Mouse (Mus musculus): Measurements from ENCODE around the gene Ccdc32. TPM values are rescaled to one million over a fixed set of nuclear protein-coding genes. Genes with fewer than 3 reads are reported as not detected.

The Ccdc32 gene
- polyA plus RNA-seq, 1 experiment, result not detected

DNA sequence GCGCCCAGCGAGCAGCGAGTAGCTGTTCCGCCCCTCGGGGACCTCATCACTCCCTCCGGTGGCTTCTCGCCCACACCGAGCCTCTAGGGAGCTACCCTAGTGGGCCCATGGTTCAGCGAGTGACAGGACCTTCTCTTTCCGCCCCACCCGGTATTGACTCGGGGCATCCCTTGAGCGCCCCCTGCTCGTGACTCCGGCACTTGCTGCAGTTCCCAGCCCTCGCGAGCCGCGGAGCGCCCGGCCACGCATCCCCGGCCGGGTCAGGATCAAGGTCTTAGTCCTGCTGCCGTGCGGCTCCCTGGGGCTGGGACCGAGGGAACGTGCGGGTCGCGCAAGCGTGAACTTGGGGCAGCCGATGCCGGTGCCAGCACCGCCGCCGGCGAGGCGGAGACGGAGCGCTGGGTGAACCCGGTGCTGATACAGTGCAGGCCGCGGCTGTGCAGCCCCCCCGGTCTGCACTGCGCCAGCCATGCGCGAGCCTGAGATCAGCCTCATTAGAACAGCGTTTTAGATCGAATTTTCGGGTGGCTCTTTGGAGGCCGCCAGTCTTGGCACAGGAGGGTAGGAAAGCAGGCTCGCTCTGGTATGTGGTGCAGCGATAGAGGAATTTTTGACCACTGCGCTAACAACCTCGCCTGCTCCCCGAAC lies 52.8 kb downstream of the Ccdc32 start:
- peak overlapping the region; percentile 64 for H3K4me3 ChIP-seq (ENCODE audit: insufficient read depth, low read depth, low read length)
- TF ChIP-seq CTCF (IDR thresholded peaks at IDR 0.05; ENCODE audit: insufficient read depth, low read depth, low read length), result peak; percentile 81
- TF ChIP-seq POLR2A (IDR thresholded peaks at IDR 0.05; ENCODE audit: insufficient read depth, low read depth, low read length), result peak; percentile 61
- WGBS, result 3% methylated on average over 57 of the region's 57 CpGs
- peaks cover 17% of the 10 kb centered on the region for H3K4me1 ChIP-seq (ENCODE audit: control insufficient read depth, insufficient read depth, low read length)
- H3K27ac ChIP-seq (ENCODE audit: insufficient read depth, low read depth, low read length), result peak overlapping the region; percentile 78

DNA sequence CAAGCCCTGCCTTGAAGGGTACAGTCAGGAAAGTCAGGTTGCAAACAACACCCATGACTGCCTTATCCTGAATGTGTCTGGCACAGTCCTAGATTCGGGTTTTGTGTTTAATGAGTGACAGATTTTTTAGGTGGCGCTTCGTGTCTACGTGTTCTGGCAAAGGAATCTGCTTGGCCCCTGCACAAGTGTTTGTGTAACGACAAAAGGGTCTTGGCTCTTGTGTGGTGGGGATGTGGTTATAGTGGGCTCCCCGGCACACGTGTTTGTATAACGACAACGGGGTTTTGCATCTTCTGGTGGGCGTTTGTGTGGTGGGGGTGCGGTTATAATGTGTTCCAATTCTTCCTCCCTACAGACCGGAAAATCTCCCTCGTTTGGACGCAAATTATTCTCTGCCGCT lies 53.3 kb downstream of the Ccdc32 start:
- WGBS, result 2% methylated on average over 15 of the region's 15 CpGs
- peak overlapping the region; percentile 78 for H3K27ac ChIP-seq (ENCODE audit: insufficient read depth, low read depth, low read length)
- no peak for TF ChIP-seq CTCF (IDR thresholded peaks at IDR 0.05; ENCODE audit: insufficient read depth, low read depth, low read length)
- TF ChIP-seq POLR2A (IDR thresholded peaks at IDR 0.05; ENCODE audit: insufficient read depth, low read depth, low read length), result no peak
- H3K4me3 ChIP-seq (ENCODE audit: insufficient read depth, low read depth, low read length), result peak overlapping the region; percentile 64
- peaks cover 17% of the 10 kb centered on the region for H3K4me1 ChIP-seq (ENCODE audit: control insufficient read depth, insufficient read depth, low read length)

DNA sequence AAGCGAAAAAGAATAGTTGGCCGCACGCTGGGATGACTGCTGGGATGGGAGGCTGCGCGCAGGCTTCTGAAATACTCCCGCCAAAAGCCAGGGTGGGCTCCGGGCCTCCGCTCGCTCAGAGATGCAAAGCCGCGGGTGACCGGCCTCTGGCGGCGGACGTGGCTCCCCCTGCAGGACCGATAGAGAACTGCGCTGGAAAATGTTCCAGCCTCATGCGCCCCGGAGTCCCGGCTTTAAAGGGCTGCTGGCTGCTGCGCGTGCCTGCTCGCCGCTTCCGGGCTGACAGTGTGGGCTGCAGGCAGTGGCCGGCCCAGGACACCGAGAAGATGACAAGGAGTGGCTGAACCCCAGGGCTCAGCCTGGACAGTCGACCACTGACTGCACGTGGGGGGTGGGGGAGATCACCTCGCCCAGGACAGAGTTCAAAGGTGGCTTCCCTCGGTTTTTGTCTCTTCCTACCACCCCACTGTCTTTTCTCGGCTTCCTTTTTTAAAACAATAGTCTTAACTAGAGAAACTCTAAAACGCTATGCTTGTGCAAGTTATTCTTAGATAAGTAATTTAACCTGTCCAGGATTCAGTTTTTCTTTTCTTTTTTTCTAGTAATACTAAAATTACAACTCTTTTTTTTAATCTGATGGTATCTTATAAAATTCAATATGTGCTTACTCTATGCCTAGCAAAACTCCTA lies 56.4 kb downstream of the Ccdc32 start:
- WGBS, result under 1% methylated on average over 33 of the region's 33 CpGs
- TF ChIP-seq CTCF (IDR thresholded peaks at IDR 0.05; ENCODE audit: insufficient read depth, low read depth, low read length) (peak; percentile 88), POLR2A (IDR thresholded peaks at IDR 0.05; ENCODE audit: insufficient read depth, low read depth, low read length) (no peak)
- Histone ChIP-seq H3K4me1 (ENCODE audit: control insufficient read depth, insufficient read depth, low read length) (peaks cover 17% of the 10 kb centered on the region), H3K27ac (ENCODE audit: insufficient read depth, low read depth, low read length) (no peak overlapping the region), H3K4me3 (ENCODE audit: insufficient read depth, low read depth, low read length) (peak overlapping the region; percentile 47)

DNA sequence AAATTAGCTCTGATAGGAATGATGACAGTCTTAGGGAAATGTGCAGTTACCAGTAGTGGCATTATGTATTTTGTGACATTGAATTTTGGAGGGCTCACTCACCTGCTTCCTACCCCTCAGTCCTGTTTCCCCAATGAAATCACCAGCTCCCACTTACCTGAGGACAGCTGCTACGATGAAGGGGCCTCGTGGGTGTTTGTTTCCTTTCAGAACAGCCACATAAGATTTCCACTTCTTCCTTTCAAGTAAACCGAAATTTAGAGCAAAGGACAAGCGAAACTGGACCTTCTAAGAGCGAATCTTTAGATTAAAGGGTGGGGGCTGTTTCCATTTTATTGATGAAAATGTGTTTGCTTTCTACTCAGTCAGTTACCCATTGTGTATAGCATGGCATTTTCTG lies 57.1 kb downstream of the Ccdc32 start:
- H3K4me1 ChIP-seq (ENCODE audit: control insufficient read depth, insufficient read depth, low read length), result peaks cover 17% of the 10 kb centered on the region
- no peak overlapping the region for H3K4me3 ChIP-seq (ENCODE audit: insufficient read depth, low read depth, low read length)

DNA sequence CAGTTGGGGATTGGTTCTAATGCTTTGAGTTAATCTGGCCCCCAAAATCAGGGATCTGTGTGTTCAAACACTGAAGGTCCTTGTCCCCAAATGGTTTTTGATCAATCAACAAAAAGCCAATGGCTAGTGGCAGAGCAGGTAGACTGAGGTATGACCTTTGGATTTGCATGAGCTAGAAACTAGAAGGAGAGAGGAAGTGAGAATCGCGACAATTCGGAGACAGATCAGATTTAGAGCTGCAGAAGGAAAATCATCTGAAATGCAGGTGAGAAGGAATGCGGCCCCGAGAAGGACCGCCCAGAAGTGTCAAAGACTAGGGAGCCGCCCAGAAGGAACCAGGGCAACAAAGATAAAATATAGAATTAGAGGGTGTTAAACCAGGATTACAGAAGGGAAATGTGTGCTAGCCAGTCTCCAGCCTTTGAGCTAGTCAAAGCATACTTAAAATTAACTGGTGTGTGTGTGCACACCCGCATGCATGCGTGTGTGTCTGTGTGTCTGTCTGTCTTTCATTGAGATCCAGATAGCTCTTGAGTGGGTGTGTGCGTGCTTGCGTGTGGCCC lies 59.5 kb downstream of the Ccdc32 start:
- TF ChIP-seq CTCF (IDR thresholded peaks at IDR 0.05; ENCODE audit: insufficient read depth, low read depth, low read length) (no peak), POLR2A (IDR thresholded peaks at IDR 0.05; ENCODE audit: insufficient read depth, low read depth, low read length) (no peak)
- WGBS, result 91% methylated on average over 11 of the region's 11 CpGs

More for the DNA sequence above, 57.1 kb downstream of the Ccdc32 start:
- WGBS, result 84% methylated on average over 5 of the region's 5 CpGs
- H3K27ac ChIP-seq (ENCODE audit: insufficient read depth, low read depth, low read length), result no peak overlapping the region
- TF ChIP-seq CTCF (IDR thresholded peaks at IDR 0.05; ENCODE audit: insufficient read depth, low read depth, low read length) (no peak), POLR2A (IDR thresholded peaks at IDR 0.05; ENCODE audit: insufficient read depth, low read depth, low read length) (no peak)

More for the DNA sequence above, 59.5 kb downstream of the Ccdc32 start:
- Histone ChIP-seq H3K4me1 (ENCODE audit: control insufficient read depth, insufficient read depth, low read length) (0 out of 2 replicates have a peak, but pooled peaks cover 2% of the 10 kb centered on the region), H3K27ac (ENCODE audit: insufficient read depth, low read depth, low read length) (no peak overlapping the region), H3K4me3 (ENCODE audit: insufficient read depth, low read depth, low read length) (no peak overlapping the region)

Other genes with a start within 250 kb of the Ccdc32 start
- 69.0 TPM in 1 of 2 replicates, not detected in the other for gene Disp2, start 249.7 kb downstream of the Ccdc32 start, polyA plus RNA-seq (2012; ENCODE audit: insufficient read depth, insufficient read length, low replicate concordance, missing spikeins)
- not detected in 2 replicates for gene Knstrn, start 215.4 kb downstream of the Ccdc32 start, polyA plus RNA-seq (2012; ENCODE audit: insufficient read depth, insufficient read length, low replicate concordance, missing spikeins)
- gene Ivd, start 167.4 kb downstream of the Ccdc32 start, polyA plus RNA-seq (2012; ENCODE audit: insufficient read depth, insufficient read length, low replicate concordance, missing spikeins), result 83.0 TPM in 1 of 2 replicates, not detected in the other
- gene Bahd1, start 129.0 kb downstream of the Ccdc32 start, polyA plus RNA-seq (2012; ENCODE audit: insufficient read depth, insufficient read length, low replicate concordance, missing spikeins), result not detected in 2 replicates
- gene Chst14, start 102.9 kb downstream of the Ccdc32 start, polyA plus RNA-seq (2012; ENCODE audit: insufficient read depth, insufficient read length, low replicate concordance, missing spikeins), result not detected in 2 replicates
- not detected in 2 replicates for gene Rpusd2, start 5.4 kb upstream of the Ccdc32 start, polyA plus RNA-seq (2012; ENCODE audit: insufficient read depth, insufficient read length, low replicate concordance, missing spikeins)
- gene Knl1, start 17.7 kb upstream of the Ccdc32 start, polyA plus RNA-seq (2012; ENCODE audit: insufficient read depth, insufficient read length, low replicate concordance, missing spikeins), result not detected in 2 replicates
- not detected in 2 replicates for gene Rad51, start 83.4 kb upstream of the Ccdc32 start, polyA plus RNA-seq (2012; ENCODE audit: insufficient read depth, insufficient read length, low replicate concordance, missing spikeins)
- not detected in 2 replicates for gene Rmdn3, start 127.6 kb upstream of the Ccdc32 start, polyA plus RNA-seq (2012; ENCODE audit: insufficient read depth, insufficient read length, low replicate concordance, missing spikeins)
- not detected in 2 replicates for gene Gchfr, start 138.4 kb upstream of the Ccdc32 start, polyA plus RNA-seq (2012; ENCODE audit: insufficient read depth, insufficient read length, low replicate concordance, missing spikeins)
- gene Gm14137, start 145.1 kb upstream of the Ccdc32 start, polyA plus RNA-seq (2012; ENCODE audit: insufficient read depth, insufficient read length, low replicate concordance, missing spikeins), result not detected in 2 replicates
- not detected in 2 replicates for gene Zfyve19, start 179.2 kb upstream of the Ccdc32 start, polyA plus RNA-seq (2012; ENCODE audit: insufficient read depth, insufficient read length, low replicate concordance, missing spikeins)
- not detected in 2 replicates for gene Dnajc17, start 179.4 kb upstream of the Ccdc32 start, polyA plus RNA-seq (2012; ENCODE audit: insufficient read depth, insufficient read length, low replicate concordance, missing spikeins)
- gene Ppp1r14d, start 200.5 kb upstream of the Ccdc32 start, polyA plus RNA-seq (2012; ENCODE audit: insufficient read depth, insufficient read length, low replicate concordance, missing spikeins), result not detected in 2 replicates
- not detected in 2 replicates for gene Spint1, start 208.0 kb upstream of the Ccdc32 start, polyA plus RNA-seq (2012; ENCODE audit: insufficient read depth, insufficient read length, low replicate concordance, missing spikeins)
- not detected in 2 replicates for gene Rhov, start 241.9 kb upstream of the Ccdc32 start, polyA plus RNA-seq (2012; ENCODE audit: insufficient read depth, insufficient read length, low replicate concordance, missing spikeins)